Mouse (Mus musculus) embryonic facial prominence, embryonic 13.5 days (tissue): ENCODE measurements around the gene Ifna7. TPM values are rescaled to one million over a fixed set of nuclear protein-coding genes. Genes with fewer than 3 reads are reported as not detected.

Source experiments
- ATAC-seq: fragments of 200-750 bp; cut with Nextera tagmentation; 2 replicates; pipeline ENCODE4 v1.8.0; 2017; ENCODE audit warnings: low read depth; ENCODE audit not compliant: insufficient number of reproducible peaks, insufficient read depth, low FRiP score, low TSS enrichment
- H3K27ac ChIP-seq: fragments of 300-500 bp; sonication (generic); 2 replicates; pipeline ENCODE4 v1.5.1; 2015; ENCODE audit warnings: moderate library complexity, mild to moderate bottlenecking, inconsistent platforms
- H3K27me3 ChIP-seq: fragments of 300-500 bp; sonication (generic); 2 replicates; pipeline ENCODE4 v1.6.1; 2015; ENCODE audit warnings: mild to moderate bottlenecking, inconsistent platforms
- H3K36me3 ChIP-seq: fragments of 300-500 bp; sonication (generic); 2 replicates; pipeline ENCODE4 v1.6.1; 2015; ENCODE audit warnings: mild to moderate bottlenecking, inconsistent platforms
- H3K4me1 ChIP-seq: fragments of 300-500 bp; sonication (generic); 2 replicates; pipeline ENCODE4 v1.6.1; 2015; ENCODE audit warnings: inconsistent platforms
- H3K4me2 ChIP-seq: fragments of 300-500 bp; sonication (generic); 2 replicates; pipeline ENCODE4 v1.6.1; 2015; ENCODE audit warnings: moderate library complexity, mild to moderate bottlenecking, inconsistent platforms
- H3K4me3 ChIP-seq: fragments of 300-500 bp; sonication (generic); 2 replicates; pipeline ENCODE4 v1.5.1; 2015; ENCODE audit warnings: mild to moderate bottlenecking, inconsistent platforms
- H3K9ac ChIP-seq: fragments of 300-500 bp; sonication (generic); 2 replicates; pipeline ENCODE4 v1.6.1; 2015; ENCODE audit warnings: mild to moderate bottlenecking, inconsistent platforms
- H3K9me3 ChIP-seq: fragments of 300-500 bp; sonication (generic); 2 replicates; pipeline ENCODE4 v1.6.1; 2016; ENCODE audit warnings: inconsistent platforms
- WGBS: fragments of 180-500 bp; shearing (Covaris S2); methylation state at CpG from one replicate; pipeline ENCODE4 v1.1.7; 2015; ENCODE audit warnings: mixed read lengths; 5-methylcytosine and 5-hydroxymethylcytosine counted together
- polyA plus RNA-seq: library from polyadenylated mRNA; unstranded; fragments of >200 nt; fragmentation: Nextera tagmentation; extraction: Ambion mirVana; gene quantifications from 2 replicates; pipeline ENCODE4 v1.2.1, GENCODE M21; 2015

The Ifna7 gene
- polyA plus RNA-seq, 1 experiment from 2014 or later: not detected

DNA sequence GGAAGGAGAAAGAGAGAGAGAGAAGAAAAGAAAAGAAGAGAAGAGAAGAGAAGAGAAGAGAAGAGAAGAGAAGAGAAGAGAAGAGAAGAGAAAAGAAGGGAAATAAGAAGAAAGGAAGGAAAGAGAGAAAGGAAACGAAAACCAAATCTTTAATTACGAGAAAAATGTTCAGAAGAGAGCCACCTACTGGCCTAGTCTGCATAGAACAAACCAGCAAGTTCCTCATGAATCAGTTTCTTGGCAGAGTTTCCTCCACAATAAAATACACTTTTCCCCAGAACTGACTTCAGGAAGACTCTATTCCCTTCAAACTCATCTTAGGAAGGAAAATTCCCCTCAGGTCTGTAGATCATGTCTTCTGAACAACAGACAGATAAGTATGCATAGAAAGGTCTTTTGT is 29.3 kb downstream of the Ifna7 start:
- no peaks in the 10 kb centered on the region for H3K9me3 ChIP-seq
- no peak overlapping the region for H3K9ac ChIP-seq
- H3K36me3 ChIP-seq: no peaks in the 10 kb centered on the region
- WGBS: 30% methylated on average over 2 of the region's 2 CpGs
- no peaks in the 10 kb centered on the region for H3K4me1 ChIP-seq
- no peaks in the 10 kb centered on the region for H3K27me3 ChIP-seq
- no peak overlapping the region for H3K4me2 ChIP-seq
- ATAC-seq: no peak
- no peak overlapping the region for H3K4me3 ChIP-seq
- H3K27ac ChIP-seq: no peak overlapping the region

DNA sequence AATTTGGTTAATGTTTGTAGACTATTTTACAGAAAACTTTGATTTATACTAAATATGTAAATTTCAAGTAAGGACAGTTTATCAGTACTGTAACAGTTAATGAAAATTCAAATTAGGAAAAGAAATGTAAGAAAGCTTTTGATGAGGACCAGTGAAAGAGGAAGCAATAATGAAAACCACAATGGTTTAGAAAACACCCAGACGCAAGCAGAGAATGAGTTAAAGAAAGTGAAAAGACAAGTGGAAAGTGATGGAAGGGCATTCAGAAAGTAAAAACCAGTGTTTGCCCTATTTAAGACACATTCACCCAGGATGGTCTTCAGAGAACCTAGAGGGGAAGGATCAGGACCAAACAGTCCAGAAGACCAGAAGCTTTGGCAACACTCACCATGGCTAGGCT is 33.7 kb downstream of the Ifna7 start, which contains the start of gene Ifna1:
Gene Ifna1, plus strand, starts transcription at position 390 of the 400 bp plus-strand sequence.
- 70% methylated on average over 1 of the region's 1 CpGs for WGBS
- H3K4me1 ChIP-seq: no peaks in the 10 kb centered on the region
- H3K4me3 ChIP-seq: no peak within 1 kb of the TSS
- no peaks in the 10 kb centered on the region for H3K9me3 ChIP-seq
- H3K27ac ChIP-seq: no peak within 1 kb of the TSS
- H3K9ac ChIP-seq: no peak within 1 kb of the TSS
- H3K27me3 ChIP-seq: no peaks in the 10 kb centered on the region
- no peak within 1 kb of the TSS for H3K4me2 ChIP-seq
- H3K36me3 ChIP-seq: no peaks in the 10 kb centered on the region
- no peak for ATAC-seq

DNA sequence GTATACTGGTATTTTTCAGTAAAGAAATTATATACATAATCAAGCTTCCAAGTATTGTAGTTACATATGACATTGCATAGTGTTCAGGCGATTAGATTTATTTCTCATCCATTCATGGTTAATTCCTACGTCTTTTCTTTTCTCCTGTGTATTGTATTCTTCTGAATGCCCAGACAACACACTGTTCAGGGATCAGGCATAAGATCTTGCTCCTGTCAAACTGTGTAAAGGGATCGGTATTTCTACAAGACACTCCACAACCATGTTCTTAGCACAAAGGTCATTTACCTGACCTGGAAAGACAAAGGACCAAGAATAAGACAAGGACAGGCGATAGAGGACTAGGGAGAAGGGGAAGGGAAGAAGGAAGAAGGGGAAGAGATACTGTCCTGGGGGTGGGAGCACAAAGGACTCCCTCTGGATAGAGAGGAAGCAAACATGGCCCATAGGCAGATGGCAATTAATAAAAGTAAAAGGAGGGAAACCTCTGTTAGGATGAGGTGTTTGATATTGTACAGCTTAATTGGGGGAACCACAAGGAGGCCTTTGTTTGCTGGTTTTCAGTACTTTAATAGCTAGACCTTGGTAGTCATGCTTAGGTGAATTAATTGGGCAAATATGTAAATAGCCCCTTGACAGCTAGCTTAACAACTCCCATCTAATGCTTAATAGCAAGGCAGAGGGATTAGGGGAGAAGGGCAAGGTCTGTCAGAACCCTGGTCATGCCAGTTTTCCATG is 35.2 kb downstream of the Ifna7 start:
- no peaks in the 10 kb centered on the region for H3K9me3 ChIP-seq
- no peaks in the 10 kb centered on the region for H3K4me1 ChIP-seq
- no peak overlapping the region for H3K27ac ChIP-seq
- no peaks in the 10 kb centered on the region for H3K36me3 ChIP-seq
- no peaks in the 10 kb centered on the region for H3K27me3 ChIP-seq
- ATAC-seq: no peak
- WGBS: 68% methylated on average over 4 of the region's 4 CpGs
- H3K4me3 ChIP-seq: no peak overlapping the region
- no peak overlapping the region for H3K4me2 ChIP-seq
- no peak overlapping the region for H3K9ac ChIP-seq

DNA sequence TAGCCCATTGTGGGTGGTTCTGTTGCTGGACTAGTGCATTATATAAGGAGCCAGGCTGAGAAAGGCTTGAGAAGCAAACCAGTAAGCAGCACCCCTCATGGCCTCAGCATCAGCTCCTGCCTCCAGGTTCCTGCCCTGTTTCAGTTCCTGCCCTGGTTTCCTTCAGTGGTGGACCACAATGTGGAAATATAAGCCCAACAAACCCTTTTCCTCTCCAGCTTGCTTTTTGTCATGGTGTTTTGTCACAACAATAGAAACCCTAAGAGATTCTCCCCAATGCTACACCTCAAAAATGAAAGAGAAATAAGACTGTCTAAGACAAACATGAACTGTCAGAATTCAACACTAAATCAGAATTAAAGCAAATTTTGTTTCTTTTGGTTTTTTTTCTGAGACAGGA is 43.2 kb downstream of the Ifna7 start:
- peaks cover 11% of the 10 kb centered on the region for H3K27me3 ChIP-seq
- H3K36me3 ChIP-seq: no peaks in the 10 kb centered on the region
- no peak overlapping the region for H3K27ac ChIP-seq
- no peaks in the 10 kb centered on the region for H3K9me3 ChIP-seq
- H3K9ac ChIP-seq: no peak overlapping the region
- peaks cover 5% of the 10 kb centered on the region; the same call in 1 of the 2 replicates for H3K4me1 ChIP-seq
- no peak for ATAC-seq
- no peak overlapping the region for H3K4me2 ChIP-seq
- H3K4me3 ChIP-seq: no peak overlapping the region

DNA sequence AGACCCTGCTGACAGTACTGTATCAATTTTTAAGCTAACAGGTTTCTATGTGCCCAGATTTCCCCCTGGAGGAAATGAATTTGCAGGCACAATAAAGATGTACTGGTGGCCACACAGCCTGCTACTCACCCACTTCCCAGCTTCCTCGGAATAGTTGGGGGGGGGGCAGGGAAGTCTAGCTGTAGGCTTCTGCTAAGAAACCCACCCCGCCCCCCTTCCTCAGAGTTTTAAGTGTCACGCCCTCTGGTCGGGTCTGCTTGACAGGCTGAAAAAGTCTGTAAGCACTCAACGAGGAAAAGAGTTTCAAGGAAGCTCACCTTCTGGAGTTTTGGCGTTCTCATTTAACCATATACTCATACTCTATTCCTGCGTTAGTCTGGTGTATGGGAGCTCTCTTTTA is 47.3 kb downstream of the Ifna7 start:
- Histone ChIP-seq H3K27ac (no peak overlapping the region), H3K27me3 (peaks cover 31% of the 10 kb centered on the region), H3K9ac (no peak overlapping the region), H3K4me2 (no peak overlapping the region), H3K4me1 (peaks cover 7% of the 10 kb centered on the region; the same call in 1 of the 2 replicates), H3K4me3 (no peak overlapping the region), H3K9me3 (no peaks in the 10 kb centered on the region), H3K36me3 (no peaks in the 10 kb centered on the region)
- WGBS: 3% methylated on average over 7 of the region's 7 CpGs
- ATAC-seq: no peak

- WGBS: 62% methylated on average over 9 of the region's 9 CpGs
- peaks cover 34% of the 10 kb centered on the region for H3K27me3 ChIP-seq
- peaks cover 7% of the 10 kb centered on the region; the same call in 1 of the 2 replicates for H3K4me1 ChIP-seq
- no peak overlapping the region for H3K27ac ChIP-seq
- no peak overlapping the region for H3K4me2 ChIP-seq
- no peak overlapping the region for H3K4me3 ChIP-seq
- no peak overlapping the region for H3K9ac ChIP-seq
- no peaks in the 10 kb centered on the region for H3K36me3 ChIP-seq
- ATAC-seq: no peak
- H3K9me3 ChIP-seq: no peaks in the 10 kb centered on the region
Measured at GRCm38 (mm10) chr4:88864599-88864998, 48.6 kb downstream of the Ifna7 start.

- no peak overlapping the region for H3K4me2 ChIP-seq
Measured at GRCm38 (mm10) chr4:88865011-88865569, 49.1 kb downstream of the Ifna7 start.

More at GRCm38 (mm10) chr4:88865011-88865569, 49.1 kb downstream of the Ifna7 start:
- Histone ChIP-seq H3K36me3 (no peaks in the 10 kb centered on the region), H3K4me1 (peaks cover 7% of the 10 kb centered on the region; the same call in 1 of the 2 replicates), H3K9me3 (no peaks in the 10 kb centered on the region), H3K27ac (no peak overlapping the region), H3K4me3 (no peak overlapping the region), H3K27me3 (peaks cover 34% of the 10 kb centered on the region), H3K9ac (no peak overlapping the region)
- ATAC-seq: no peak
- 34% methylated on average over 6 of the region's 6 CpGs for WGBS

Other genes starting within 250 kb of the Ifna7 start
- not detected in 2 replicates for gene Ifna14, start 244.4 kb upstream of the Ifna7 start, polyA plus RNA-seq
- gene Ifna9, start 223.8 kb upstream of the Ifna7 start, polyA plus RNA-seq: not detected in 2 replicates
- not detected in 2 replicates for gene Ifna12, start 212.9 kb upstream of the Ifna7 start, polyA plus RNA-seq
- not detected in 2 replicates for gene C87499, start 181.8 kb upstream of the Ifna7 start, polyA plus RNA-seq
- gene Ifna13, start 171.8 kb upstream of the Ifna7 start, polyA plus RNA-seq: not detected in 2 replicates
- not detected in 2 replicates for gene Ifna16, start 139.3 kb upstream of the Ifna7 start, polyA plus RNA-seq
- not detected in 2 replicates for gene Ifna2, start 132.3 kb upstream of the Ifna7 start, polyA plus RNA-seq
- gene Ifnab, start 124.9 kb upstream of the Ifna7 start, polyA plus RNA-seq: not detected in 2 replicates
- 0.84 and 1.0 TPM in 2 replicates for gene Gm26566, start 94.4 kb upstream of the Ifna7 start, polyA plus RNA-seq
- 111 and 122 TPM in 2 replicates for gene Klhl9, start 93.8 kb upstream of the Ifna7 start, polyA plus RNA-seq
- gene Gm13271, start 61.4 kb upstream of the Ifna7 start, polyA plus RNA-seq: not detected in 2 replicates
- 0.22 and 0.63 TPM in 2 replicates for gene Gm13283, start 56.1 kb upstream of the Ifna7 start, polyA plus RNA-seq
- 0.46 and 0.70 TPM in 2 replicates for gene Gm13290, start 42.4 kb upstream of the Ifna7 start, polyA plus RNA-seq
- gene Gm13289, start 39.3 kb upstream of the Ifna7 start, polyA plus RNA-seq: not detected in 2 replicates
- gene Gm13272, start 36.4 kb upstream of the Ifna7 start, polyA plus RNA-seq: not detected in 2 replicates
- gene Ifnz, start 34.1 kb upstream of the Ifna7 start, polyA plus RNA-seq: not detected in 2 replicates
- gene Gm13276, start 30.5 kb upstream of the Ifna7 start, polyA plus RNA-seq: not detected in 2 replicates
- gene Gm13277, start 27.6 kb upstream of the Ifna7 start, polyA plus RNA-seq: not detected in 2 replicates
- not detected in 2 replicates for gene Gm13278, start 24.7 kb upstream of the Ifna7 start, polyA plus RNA-seq
- gene Gm13275, start 21.7 kb upstream of the Ifna7 start, polyA plus RNA-seq: not detected in 2 replicates
- gene Gm13279, start 18.8 kb upstream of the Ifna7 start, polyA plus RNA-seq: not detected in 2 replicates
- 0.58 and 1.4 TPM in 2 replicates for gene Gm13285, start 16.6 kb upstream of the Ifna7 start, polyA plus RNA-seq
- not detected in 2 replicates for gene Gm13287, start 13.0 kb upstream of the Ifna7 start, polyA plus RNA-seq
- gene Gm13288, start 10.7 kb upstream of the Ifna7 start, polyA plus RNA-seq: 0.11 TPM in 1 of 2 replicates, not detected in the other
- gene Ifna11, start 3.7 kb downstream of the Ifna7 start, polyA plus RNA-seq: not detected in 2 replicates
- gene Ifna6, start 11.2 kb downstream of the Ifna7 start, polyA plus RNA-seq: not detected in 2 replicates
- gene Ifna5, start 19.3 kb downstream of the Ifna7 start, polyA plus RNA-seq: not detected in 2 replicates
- not detected in 2 replicates for gene Ifna4, start 25.6 kb downstream of the Ifna7 start, polyA plus RNA-seq
- gene Ifna1, start 33.9 kb downstream of the Ifna7 start, polyA plus RNA-seq: not detected in 2 replicates
- not detected in 2 replicates for gene Ifne, start 64.0 kb downstream of the Ifna7 start, polyA plus RNA-seq